Mouse (Mus musculus) adrenal gland (tissue): ENCODE measurements at regions not wholly inside any gene's neighbourhood (a gene's known extent, or its start where the extent isn't known, plus 50 kb on each side); places are given as distances from the start of the nearest gene placed in this dataset.

Source experiments
- intact Hi-C: fragments of 180-260 bp; cut with DNase I; formaldehyde crosslinking; loops from one replicate; pipeline ENCODE4 v1.15.1; 2025

DNA sequence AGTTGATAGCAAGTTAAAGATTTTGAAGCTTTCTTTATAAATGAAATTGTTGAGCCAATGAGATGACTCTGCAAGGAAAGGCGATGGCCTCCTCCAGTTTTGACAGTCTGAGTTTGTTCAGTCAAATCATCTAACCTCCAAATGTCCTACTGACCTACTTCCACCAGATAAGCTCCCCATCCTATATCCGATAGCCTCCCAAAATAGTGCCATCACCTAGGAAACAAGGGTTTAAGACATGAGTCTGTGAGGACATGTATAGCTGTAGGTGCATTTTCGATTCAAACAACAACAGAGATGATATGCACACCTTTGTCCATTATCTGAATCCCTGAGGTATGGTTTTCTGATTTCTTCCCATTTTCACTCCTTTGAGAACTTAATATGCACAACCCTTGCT is 126.0 kb upstream of the Tnfaip3 start:
- intact Hi-C loops = no loop called here

- intact Hi-C loops = no loop called here
These were observed 125.2 kb upstream of the Tnfaip3 start for GRCm38 (mm10) chr10:19140628-19141027.

GRCm38 (mm10) chr10:19139234-19139633 is 123.8 kb upstream of the Tnfaip3 start:
- intact Hi-C loops = no loop called here

DNA sequence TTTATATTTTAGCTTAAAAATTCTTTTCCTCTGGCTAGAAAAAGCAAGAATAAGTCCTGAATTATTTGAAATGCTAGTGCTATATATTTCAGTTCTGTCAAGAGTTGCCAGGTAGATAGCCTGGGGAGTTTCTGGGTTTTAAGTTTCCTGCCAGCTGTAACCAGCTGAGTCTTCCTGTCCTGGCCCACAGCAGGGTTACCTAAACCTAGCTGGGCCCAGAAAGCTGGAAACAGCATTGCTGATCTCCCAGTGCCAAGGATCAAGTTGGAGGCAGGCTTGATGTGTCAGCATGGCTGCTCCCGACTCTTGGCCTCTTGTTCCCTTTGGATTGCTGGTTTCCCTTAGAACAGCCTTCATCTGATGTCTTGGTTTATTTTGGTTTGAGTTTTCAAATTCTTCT is 122.8 kb upstream of the Tnfaip3 start:
- intact Hi-C loops = no loop called here

GRCm38 (mm10) chr10:19127581-19128291 is 112.3 kb upstream of the Tnfaip3 start:
- intact Hi-C loops = no loop called here

DNA sequence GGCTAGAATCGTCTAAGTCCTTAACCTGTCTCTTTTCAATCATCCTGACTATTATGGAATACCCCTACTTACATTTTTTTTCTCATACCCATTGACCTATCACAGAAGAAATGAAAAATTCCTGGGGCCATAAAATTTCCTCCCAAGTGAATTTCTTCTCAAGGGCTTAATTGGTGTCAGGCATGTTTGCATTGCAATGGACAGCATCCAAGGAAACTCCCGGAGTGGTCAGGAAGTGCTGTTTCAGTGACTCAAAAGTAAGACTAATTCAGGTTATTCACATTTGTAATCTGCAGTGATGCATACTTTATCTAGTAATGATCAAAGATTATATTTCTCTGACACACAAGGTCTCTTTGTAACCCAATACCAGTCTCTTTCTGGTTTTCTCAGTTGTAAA is 111.5 kb upstream of the Tnfaip3 start:
- intact Hi-C loops = no loop called here

DNA sequence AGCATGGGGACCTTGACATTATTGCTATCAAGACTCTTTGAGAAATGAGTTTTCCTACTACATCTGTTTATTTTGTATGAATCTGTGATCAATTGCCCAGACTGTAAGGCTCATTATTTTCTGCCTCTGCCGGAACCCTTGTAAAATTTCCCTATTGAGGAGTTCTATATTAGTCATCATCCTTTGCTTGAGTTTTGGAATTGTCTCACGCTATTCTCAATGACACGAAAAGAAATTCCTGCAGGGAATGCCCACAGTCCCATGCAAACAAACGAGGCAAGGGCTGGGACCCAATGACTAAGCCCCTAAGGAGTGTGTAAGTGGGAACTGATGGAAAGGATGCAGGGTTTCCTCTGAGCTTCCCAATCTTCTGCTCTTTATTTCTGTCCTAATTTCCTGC is 111.0 kb upstream of the Tnfaip3 start:
- intact Hi-C loops = no loop called here

GRCm38 (mm10) chr10:19123691-19124090 is 108.2 kb upstream of the Tnfaip3 start:
- intact Hi-C loops = no loop called here

GRCm38 (mm10) chr10:19122221-19122620 is 106.8 kb upstream of the Tnfaip3 start:
- intact Hi-C loops = no loop called here

GRCm38 (mm10) chr10:19119281-19120049 is 104.0 kb upstream of the Tnfaip3 start:
- intact Hi-C loops = loop anchor here (2.0 kb wide), 1 partner anchor 43 kb away; no protein-coding TSS in a partner anchor

GRCm38 (mm10) chr10:19118569-19119280 is 103.3 kb upstream of the Tnfaip3 start:
- intact Hi-C loops = no loop called here

DNA sequence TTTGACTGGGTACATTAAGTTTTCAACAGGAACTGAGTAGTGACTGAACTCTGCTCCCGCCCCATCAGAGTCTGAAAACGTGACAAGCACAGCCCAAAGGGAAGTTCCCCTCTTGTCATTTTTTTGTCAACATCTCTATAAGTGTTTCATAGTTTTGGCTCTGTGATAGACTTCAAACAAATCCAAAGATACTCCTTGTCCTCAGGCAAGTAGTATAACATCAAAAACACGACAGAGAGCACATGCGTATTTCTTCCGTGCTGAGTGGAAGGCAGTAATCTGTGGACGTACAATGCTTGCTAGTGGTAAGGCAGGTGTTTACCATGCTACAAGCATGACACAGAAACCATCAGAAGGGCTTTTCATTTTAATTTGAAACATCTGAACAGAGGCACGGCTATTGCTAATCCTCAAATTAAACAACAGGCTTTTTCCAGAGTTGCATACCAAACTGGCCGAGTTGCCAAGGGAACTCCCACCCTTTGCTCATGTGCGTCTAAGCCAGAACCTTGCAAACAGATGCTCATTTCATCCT is 101.7 kb upstream of the Tnfaip3 start:
- intact Hi-C loops = no loop called here

GRCm38 (mm10) chr10:19112459-19112858 is 97.0 kb upstream of the Tnfaip3 start:
- intact Hi-C loops = no loop called here

DNA sequence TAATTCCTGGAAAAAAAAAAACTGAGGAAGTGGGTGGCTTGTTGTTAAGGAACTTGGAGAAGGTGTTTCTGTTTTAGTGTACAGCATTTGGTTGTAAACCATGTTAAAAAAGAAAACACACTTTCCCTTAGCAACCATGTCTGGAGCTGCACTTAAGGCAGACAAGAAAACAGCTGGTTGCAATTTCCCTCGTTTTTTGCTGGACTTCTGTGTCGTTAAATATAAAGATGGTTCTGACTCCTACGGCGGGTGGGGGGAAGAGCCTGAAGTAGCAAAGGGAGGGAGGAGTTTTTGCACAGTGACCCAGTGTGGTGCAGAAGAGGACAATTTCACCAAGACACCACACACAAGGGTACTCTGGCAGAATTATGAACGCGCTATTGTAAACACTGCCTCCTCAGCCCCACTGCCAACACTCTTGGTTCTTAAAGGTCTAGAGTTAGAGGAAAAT is 89.8 kb upstream of the Tnfaip3 start:
- intact Hi-C loops = no loop called here

DNA sequence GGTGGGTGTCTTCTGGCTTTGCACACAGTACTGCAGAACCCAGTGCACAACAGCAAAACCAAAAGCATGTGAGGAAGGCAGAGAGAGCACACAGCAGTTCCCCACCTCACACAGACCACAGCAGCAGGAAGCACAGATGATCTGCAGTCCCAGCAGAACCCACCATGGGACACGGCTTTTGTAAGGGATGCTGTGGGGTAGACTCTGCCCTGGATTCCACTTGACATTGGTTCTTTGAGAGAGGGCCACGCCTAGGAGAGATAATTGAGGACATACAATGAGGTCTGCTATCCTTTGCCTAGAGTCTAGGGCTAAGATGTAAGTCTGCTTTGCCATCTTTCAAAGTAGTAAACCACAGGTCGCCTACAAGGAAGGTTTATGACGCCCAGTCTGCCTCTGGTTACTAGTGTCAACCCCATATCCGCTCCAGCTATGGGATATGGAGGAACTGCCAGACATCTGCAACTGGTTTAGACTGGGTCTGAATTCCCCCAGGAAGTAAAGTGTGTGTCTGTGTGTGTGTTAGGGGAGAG is 89.3 kb upstream of the Tnfaip3 start:
- intact Hi-C loops = no loop called here

- intact Hi-C loops = no loop called here
These were observed 84.2 kb upstream of the Tnfaip3 start for GRCm38 (mm10) chr10:19099369-19100285.

DNA sequence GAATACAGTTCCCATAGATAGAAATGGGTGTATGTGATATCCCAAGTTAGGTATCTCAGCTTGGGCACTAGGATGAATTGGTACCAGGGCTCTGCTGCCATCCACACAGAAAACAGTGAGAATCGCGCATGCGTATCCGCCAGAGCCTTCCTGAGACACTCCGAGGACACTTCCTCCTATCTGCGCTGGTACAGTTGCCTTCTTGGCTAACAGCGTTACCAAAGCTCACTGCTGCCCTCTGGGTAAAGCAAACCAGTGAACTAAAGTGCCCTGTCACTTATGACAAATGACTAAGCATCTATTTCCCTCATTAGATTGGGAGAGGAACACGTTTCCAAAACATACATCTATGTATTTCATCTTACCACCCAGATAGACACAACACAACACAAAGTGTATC is 78.8 kb upstream of the Tnfaip3 start:
- intact Hi-C loops = loop anchor here (5.0 kb wide), 3 partner anchors 77 to 142 kb away; partner anchors contain the start of gene Tnfaip3

GRCm38 (mm10) chr10:19093689-19094088 is 78.2 kb upstream of the Tnfaip3 start:
- intact Hi-C loops = loop anchor here (5.0 kb wide), 3 partner anchors 76 to 141 kb away; partner anchors contain the start of gene Tnfaip3

- intact Hi-C loops = loop anchor here (5.0 kb wide), 3 partner anchors 75 to 140 kb away; partner anchors contain the start of gene Tnfaip3
These were observed 76.5 kb upstream of the Tnfaip3 start for GRCm38 (mm10) chr10:19091949-19092348.

DNA sequence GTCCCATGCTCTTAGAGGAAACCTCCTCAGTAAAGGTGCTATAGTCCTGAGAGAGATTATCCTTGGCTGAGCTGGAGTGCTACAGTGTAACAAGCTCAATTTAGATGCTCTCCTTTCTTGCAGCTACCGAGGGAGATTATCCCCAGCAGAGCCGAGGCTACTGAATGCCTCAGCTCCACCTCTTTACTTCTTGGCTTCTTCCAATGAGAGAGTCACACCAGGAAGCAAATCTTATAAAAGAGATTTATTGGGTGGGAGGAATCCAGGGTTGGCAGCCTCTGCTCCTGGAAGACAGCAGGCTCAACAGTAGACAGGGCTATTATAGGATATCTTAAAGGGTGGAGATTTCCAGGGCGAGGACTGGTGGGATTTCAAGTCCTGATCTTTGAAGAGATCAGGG is 75.7 kb upstream of the Tnfaip3 start:
- intact Hi-C loops = loop anchor here (5.0 kb wide), 3 partner anchors 74 to 139 kb away; partner anchors contain the start of gene Tnfaip3
